Mouse (Mus musculus) retina, adult 2 months (tissue): Measurements from ENCODE around the gene Rmdn3.

Source experiments
- DNase-seq: peaks from one replicate; pipeline ENCODE4 v3.0.0-alpha.2; 2012; ENCODE audit warnings: low read depth, low spot score

Gene Rmdn3

GRCm38 (mm10) chr2:119156681-119157572 lies at the start of gene Rmdn3:
Rmdn3 (minus strand) TSS chr2:119157034.
- DNase-seq = peak; percentile 92

DNA sequence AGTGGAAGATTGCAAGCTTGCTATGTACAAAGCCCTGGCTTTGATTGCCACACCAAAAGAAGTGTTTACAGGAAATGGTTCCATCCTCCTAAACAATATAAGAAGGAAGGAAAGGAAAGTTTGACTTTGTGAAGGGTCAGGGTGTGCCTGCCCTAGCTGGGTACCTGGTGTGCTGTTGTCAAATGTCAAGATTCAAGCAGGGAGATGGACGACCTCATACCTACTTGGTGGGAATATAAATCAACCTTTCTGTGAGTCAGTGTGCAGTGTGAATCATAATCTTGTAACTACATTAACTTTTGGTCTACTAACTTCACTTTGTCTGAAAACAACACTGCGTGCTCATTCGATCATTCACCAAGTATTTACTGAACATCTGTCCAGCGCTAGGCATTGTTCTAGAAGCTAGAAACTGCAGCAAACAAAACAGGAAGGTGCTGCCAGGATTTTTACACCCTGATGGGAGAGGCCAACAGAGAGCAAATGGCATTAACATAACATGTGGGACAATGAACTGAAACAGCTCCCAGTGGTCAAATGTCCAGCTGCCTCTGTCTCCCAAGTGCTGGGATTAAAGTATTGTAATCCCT lies 47.1 kb upstream of the Rmdn3 start:
- no peak for DNase-seq

GRCm38 (mm10) chr2:119202914-119203453 lies 46.1 kb upstream of the Rmdn3 start:
- no peak for DNase-seq

DNA sequence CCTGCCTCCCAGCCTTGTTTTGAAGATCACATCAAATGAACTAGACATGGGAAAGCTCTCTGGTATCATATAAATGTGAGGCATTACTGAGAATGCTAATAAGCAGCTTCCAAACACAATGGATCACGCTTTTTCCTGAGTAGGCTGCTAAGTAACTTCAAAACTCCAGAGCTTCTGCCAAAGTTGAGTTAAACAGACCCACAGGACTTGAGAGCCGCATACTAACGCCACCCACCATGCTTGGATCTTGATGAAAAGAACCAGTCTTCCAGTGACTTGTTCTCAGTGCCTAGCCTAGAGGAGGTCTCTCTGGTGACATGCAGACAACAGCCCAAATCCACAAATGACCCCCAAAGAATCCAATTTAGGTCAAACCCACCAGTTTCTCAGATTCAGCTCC lies 42.1 kb upstream of the Rmdn3 start:
- no peak for DNase-seq

- no peak for DNase-seq
Observed at GRCm38 (mm10) chr2:119198049-119198448, 41.2 kb upstream of the Rmdn3 start.

GRCm38 (mm10) chr2:119197493-119197892 lies 40.7 kb upstream of the Rmdn3 start:
- no peak for DNase-seq

- no peak for DNase-seq
Observed at GRCm38 (mm10) chr2:119196316-119197108, 39.7 kb upstream of the Rmdn3 start.

GRCm38 (mm10) chr2:119194140-119194539 lies 37.3 kb upstream of the Rmdn3 start:
- DNase-seq = no peak

DNA sequence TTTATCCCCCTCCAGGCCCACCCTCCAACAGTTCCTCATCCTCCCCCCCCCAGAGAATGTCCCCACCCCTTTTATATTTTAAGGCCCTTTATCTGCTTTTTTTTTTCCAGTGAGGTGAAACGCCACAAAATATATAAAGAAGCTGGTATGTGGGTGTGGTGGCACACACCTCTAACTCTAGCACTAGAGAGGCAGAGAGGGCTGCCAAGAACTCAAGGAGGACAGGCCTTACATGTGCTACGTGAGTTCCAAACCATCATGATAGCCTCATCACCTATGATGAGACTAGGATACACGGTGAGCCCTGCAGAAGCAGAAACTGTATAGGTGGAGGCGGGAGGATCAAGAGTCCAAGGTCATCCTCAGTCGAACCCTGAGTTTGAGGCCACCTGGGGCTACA lies 34.1 kb upstream of the Rmdn3 start:
- no peak for DNase-seq

GRCm38 (mm10) chr2:119189029-119189710 lies 32.3 kb upstream of the Rmdn3 start:
- DNase-seq = peak; percentile 66

GRCm38 (mm10) chr2:119182914-119183313 lies 26.1 kb upstream of the Rmdn3 start:
- no peak for DNase-seq

GRCm38 (mm10) chr2:119177384-119177939 lies 20.6 kb upstream of the Rmdn3 start:
- DNase-seq = no peak

DNA sequence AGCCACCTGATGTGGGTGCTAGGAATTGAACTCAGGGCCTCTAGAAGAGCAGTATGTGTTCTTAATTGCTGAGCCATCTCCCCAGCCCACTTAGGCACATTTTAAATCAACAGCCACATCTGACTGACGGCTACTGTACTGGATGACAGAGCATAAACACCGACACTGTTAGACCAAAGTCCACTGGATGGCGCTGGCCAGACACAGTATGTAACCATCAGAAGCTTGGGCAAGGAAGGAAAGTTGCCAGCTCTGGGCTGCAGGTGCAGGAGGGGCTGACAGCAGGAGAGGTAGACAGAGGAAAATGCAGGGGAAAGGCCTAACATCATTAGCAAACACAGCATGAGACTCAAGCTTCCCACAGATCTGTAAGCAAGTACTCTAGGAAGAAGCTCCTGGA lies 19.9 kb upstream of the Rmdn3 start:
- no peak for DNase-seq

- DNase-seq = no peak
Observed at GRCm38 (mm10) chr2:119175614-119176013, 18.8 kb upstream of the Rmdn3 start.

- DNase-seq = no peak
Observed at GRCm38 (mm10) chr2:119174866-119175265, 18.0 kb upstream of the Rmdn3 start.

DNA sequence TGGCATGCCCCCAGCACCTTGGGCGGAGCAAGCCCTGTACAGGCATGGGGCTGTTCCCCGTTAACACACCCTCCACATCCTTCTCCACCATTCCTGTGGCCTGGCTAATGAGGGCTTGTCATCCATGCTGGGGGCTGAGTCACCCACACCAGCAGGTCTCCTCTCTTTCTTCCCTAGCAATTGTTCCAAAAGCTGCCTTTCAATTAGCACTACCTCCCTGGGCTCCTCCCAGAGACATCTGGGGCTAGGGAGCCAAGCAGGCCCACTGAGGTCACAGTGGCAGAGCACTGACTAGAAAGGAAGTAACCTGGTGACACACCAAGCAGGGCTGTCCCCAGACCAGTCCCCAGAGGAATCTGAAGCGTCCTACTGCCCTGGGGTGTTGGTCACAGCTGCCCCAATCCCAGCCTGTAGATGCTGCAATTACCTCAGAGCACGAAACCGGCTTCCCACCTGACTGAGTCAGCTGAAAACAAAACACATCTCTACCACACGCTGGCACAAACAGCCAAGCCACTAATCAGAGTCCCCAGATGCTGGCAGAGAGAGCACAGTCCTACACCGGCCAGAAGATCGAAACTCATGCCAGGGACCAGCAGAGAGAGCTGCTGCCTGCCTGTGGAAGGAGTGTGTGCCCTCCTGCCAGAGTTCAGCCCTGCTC lies 17.3 kb upstream of the Rmdn3 start, which contains the start of gene Gm14137:
TSS of gene Gm14137 (plus strand) at position 519 of the 661 bp plus-strand sequence.
- DNase-seq = no peak

- no peak for DNase-seq
Observed at GRCm38 (mm10) chr2:119172862-119173576, 16.2 kb upstream of the Rmdn3 start.

DNA sequence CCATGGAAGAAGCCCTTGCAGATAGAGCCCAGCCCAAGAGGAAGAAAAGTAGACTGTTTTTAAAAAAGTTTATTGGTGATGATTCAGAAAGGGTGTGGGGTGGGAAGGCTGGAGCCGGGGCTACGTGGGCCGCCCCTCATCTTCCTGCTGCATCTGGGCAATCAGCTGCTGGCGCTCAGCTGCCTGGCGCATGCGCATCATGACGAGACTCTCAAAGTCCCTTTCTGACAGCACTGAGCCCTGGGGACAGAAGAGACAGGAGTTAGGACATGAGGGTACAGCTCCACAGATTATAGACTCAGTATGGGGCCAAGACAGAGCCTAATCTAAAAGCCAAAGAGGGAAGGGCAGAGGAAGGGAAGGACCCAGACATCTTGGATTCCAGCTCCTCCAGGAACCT lies 15.6 kb upstream of the Rmdn3 start:
- DNase-seq = no peak

DNA sequence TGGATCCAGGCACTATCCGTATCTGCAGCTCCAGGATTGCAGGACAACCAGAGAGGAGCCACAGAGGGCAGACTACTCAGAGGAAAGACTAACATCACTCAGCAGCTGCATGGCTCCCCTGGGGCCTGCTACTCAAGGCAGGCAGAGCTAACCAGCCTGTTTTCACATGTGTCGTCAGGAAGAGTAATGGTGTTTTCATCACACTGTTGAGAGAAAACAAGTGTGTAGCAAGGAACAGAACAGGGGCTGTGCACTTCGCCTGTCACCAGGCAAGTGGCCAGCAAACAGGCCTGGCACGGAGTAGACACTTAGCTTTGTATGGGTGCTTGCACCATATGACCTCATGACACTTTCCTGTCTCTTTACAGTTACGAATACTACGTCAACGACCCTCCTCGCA lies 14.7 kb upstream of the Rmdn3 start:
- no peak for DNase-seq

DNA sequence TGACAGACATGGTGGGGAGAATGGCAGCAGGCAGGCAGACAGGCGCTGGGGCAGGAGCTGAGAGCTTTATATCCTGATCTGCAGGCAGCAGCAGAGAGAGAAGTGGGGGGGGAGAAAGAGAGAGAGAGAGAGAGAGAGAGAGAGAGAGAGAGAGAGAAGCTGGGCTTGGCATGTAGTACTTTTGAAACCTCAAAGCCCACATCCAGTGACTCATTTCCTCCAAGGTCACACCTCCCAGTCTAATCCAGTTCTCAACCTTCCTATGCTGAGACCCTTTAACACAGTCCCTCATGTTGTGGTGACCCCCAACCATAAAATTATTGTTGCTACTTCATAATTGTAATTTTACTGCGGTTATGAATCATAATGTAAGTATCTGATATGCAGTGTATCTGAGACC lies 13.4 kb upstream of the Rmdn3 start:
- no peak for DNase-seq
